Mouse (Mus musculus): ENCODE data around the gene Fam217a. TPM values are rescaled to one million over a fixed set of nuclear protein-coding genes. Genes with fewer than 3 reads are reported as not detected.

Fam217a gene
- polyA plus RNA-seq, 1 experiment from 2014 or later, result 0.18 TPM

Other genes starting within 250 kb of the Fam217a start
- 0.09 and 0.22 TPM in 2 replicates for gene Fam50b, start 189.5 kb downstream of the Fam217a start, polyA plus RNA-seq (2015; fragmentation: Nextera tagmentation; extraction: Ambion mirVana)
- gene Prpf4b, start 49.0 kb downstream of the Fam217a start, polyA plus RNA-seq (2015; fragmentation: Nextera tagmentation; extraction: Ambion mirVana), result 29.1 and 34.4 TPM in 2 replicates
- not detected in 2 replicates for gene 4933417A18Rik, start 99 bp upstream of the Fam217a start, polyA plus RNA-seq (2015; fragmentation: Nextera tagmentation; extraction: Ambion mirVana)
- gene Eci3, start 39.5 kb upstream of the Fam217a start, polyA plus RNA-seq (2015; fragmentation: Nextera tagmentation; extraction: Ambion mirVana), result 0.06 and 0.09 TPM in 2 replicates
- 46.4 and 48.7 TPM in 2 replicates for gene Eci2, start 102.8 kb upstream of the Fam217a start, polyA plus RNA-seq (2015; fragmentation: Nextera tagmentation; extraction: Ambion mirVana)